Mouse (Mus musculus): Measurements from ENCODE around the gene Ttc28.

DNA sequence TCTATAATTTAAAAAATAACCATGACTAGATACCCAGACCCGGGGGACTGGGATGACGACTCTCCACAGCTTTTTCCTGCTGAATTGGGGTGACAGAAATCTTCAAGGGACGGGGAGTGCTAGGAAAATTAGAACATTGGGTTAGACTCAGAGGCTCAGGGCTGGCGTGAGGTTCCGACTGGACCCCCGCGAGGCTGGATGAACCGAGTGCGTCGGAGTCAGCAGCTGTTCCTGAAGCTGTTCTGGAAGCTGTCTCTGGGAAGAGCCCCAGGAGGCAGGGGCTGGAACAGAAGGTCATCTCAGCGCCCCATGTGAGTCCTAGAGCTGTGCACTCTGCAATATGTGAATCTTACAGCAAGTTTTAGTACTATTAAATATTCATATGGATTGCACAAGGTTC is 35.3 kb downstream of the Ttc28 start:
- TF ChIP-seq CTCF (IDR thresholded peaks at IDR 0.05; ENCODE audit: control insufficient read depth, insufficient read depth, insufficient read length), result no peak
- TF ChIP-seq MYOD1 (IDR thresholded peaks at IDR 0.05; ENCODE audit: control insufficient read depth, insufficient read length, low read depth), result no peak
- no peak for TF ChIP-seq MYOG (IDR thresholded peaks at IDR 0.05; ENCODE audit: control insufficient read depth, extremely low read depth, insufficient read length)
